Mouse (Mus musculus) colon, adult 2 months (tissue): ENCODE measurements around the gene Dedd. TPM values are rescaled to one million over a fixed set of nuclear protein-coding genes. Genes with fewer than 3 reads are reported as not detected.

ENCODE experiments used
- polyA plus RNA-seq: library from polyadenylated mRNA; depleted of rRNA; stranded (reverse); fragments of >200 nt; gene quantifications from 2 replicates; pipeline ENCODE4 v1.2.3, GENCODE M21; 2012; rRNA removed

The Dedd gene
- 49.2 and 53.1 TPM in 2 replicates for polyA plus RNA-seq

DNA sequence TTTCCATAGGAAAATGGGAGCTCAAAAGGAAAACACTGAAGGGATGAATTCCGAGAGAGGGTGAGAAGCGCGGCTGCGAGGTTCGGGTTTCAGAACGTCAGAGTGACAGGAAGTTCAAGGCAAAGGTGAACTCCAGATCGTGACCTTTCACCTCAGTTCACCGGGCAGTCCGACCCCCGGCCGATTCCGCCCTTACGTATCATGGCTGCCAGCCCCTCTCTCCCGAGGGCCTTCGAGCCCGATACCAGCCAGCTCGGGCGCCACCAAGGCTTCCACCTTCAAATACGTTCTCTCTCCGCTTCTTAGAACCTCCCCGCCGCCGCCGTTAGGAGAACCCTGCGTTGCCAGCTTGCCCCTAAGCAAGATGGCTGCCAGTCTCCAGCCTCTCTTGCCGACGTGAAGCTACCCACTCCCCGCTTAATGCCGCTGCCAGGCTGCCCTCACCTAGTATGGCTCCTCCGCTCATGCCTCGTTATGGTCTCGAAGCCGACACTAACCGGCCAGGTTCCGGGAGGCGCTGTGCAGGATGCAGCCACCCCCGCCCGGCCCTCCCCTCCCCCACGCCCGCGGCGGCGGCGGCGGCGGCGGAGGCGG, at the start of gene Dedd:
Gene Dedd, plus strand, starts transcription at position 307 of the 594 bp plus-strand sequence.

GRCm38 (mm10) chr1:171280916-171281527, 47.9 kb upstream of the Dedd start, which contains the start of gene Ppox:
Ppox (minus strand) TSS chr1:171281186.

GRCm38 (mm10) chr1:171287136-171288081, 41.5 kb upstream of the Dedd start, which contains the start of gene Usp21:
Usp21 (minus strand) TSS chr1:171287991.

DNA sequence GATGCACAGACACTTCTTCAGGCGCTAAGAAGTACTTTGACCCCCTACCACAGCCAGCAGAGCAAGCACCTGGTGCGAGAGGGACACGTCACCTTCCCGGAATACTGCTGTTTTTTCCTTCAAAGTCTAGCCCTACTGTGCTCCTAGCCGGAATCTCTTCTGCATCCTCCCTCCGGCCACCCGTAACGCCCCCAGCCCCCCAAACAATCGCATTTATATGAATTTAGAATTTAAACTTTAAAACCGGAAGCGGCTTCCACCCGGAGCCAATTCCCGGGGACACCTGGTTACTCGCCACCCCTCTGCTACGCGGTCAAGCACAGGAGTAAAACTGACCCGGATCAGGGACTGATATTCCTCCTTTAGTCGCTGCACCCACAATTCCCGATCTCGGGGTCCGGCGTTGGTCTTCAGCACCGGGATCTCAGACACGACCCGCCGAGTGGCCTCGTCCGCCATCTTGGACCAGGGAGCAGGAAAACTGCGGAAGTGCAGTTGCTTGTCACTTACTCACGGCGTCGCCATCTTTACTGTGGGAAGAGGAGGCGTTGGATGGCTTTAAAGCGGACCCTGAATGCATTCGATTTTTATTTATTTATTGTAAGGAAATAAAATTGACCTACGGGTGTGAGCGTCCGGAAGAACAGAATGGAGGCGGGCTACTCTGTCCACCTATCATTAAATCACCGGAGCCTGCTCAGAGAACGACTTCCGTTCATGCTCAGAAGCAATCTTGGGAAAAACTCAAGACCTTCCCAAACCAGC, 34.5 kb upstream of the Dedd start, which contains the start of gene Ufc1:
Gene Ufc1, minus strand, starts transcription at position 727 of the 765 bp plus-strand sequence.

GRCm38 (mm10) chr1:171345225-171346094, 16.5 kb downstream of the Dedd start, which contains the start of the genes Nit1 and Pfdn2:
Nit1 (minus strand) TSS chr1:171345646.
Pfdn2 (plus strand) TSS chr1:171345670.

DNA sequence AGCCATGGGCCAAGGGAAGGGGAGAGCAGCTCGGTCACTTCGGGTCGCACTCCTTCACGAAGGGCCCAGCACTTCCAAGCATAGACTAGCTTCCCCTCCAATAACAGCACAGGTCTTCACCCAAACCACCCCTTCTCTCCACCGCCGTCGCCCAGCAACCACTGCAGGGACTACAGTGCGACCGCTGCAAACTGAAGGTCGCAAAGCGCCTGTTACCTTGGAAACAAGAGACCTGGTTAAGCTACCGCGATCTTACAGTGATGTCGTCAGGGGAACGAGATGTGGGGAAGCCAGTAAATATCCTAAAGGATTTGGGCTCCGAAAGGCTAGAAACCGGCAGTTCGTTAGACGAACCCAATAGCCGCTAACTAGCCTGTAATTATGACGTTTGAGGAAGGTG, 31.7 kb downstream of the Dedd start, which contains the start of gene Klhdc9:
Gene Klhdc9, minus strand, starts transcription at position 143 of the 400 bp plus-strand sequence.

GRCm38 (mm10) chr1:171369845-171370556, 41.1 kb downstream of the Dedd start, which contains the start of gene Nectin4:
Nectin4 (plus strand) TSS chr1:171370099.

DNA sequence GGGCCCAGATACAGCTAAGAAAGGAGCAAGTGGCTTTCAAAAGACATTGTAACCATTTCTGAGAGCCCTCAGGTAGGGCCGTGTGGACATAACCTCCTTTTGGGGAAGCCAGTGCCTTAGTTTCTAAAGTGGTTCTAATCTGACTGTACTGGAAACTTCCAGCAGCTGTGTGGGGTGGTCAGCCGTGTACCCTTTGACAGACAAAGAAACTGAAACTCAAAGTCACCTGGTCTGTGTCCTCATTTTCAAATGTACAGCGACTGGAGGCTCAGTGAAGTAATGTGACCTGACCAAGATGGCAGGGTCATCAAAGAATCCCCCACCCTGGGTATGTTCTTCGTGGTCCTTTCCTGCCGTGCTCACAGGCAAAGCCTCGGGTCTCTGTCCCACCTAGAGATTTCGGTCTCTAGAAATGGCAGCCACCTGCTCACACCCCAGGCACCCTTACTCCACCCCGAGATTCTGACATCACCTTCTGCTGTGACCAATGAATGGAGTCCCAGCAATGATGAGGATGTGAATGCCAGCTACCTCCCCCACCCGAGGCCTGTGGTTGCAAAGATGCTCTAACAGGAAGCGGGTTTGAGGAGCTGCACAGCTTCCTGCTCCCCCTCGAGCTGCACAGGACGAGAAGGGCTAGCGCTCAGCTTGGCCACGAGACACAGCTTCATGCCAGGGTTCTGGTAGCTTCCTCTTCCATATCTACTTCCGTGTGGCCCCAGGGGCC, 59.6 kb downstream of the Dedd start, which contains the start of gene Arhgap30:
Gene Arhgap30, plus strand, starts transcription at position 579 of the 727 bp plus-strand sequence.

Other genes with a start within 250 kb of the Dedd start
- gene Cfap126, start 215.2 kb upstream of the Dedd start, polyA plus RNA-seq, result 1.2 and 1.7 TPM in 2 replicates
- 205 and 248 TPM in 2 replicates for gene Sdhc, start 178.5 kb upstream of the Dedd start, polyA plus RNA-seq
- gene Mpz, start 178.4 kb upstream of the Dedd start, polyA plus RNA-seq, result 0.91 and 1.0 TPM in 2 replicates
- gene Pcp4l1, start 132.9 kb upstream of the Dedd start, polyA plus RNA-seq, result 42.0 and 71.2 TPM in 2 replicates
- gene Nr1i3, start 115.2 kb upstream of the Dedd start, polyA plus RNA-seq, result 2.3 and 2.4 TPM in 2 replicates
- gene Tomm40l, start 106.6 kb upstream of the Dedd start, polyA plus RNA-seq, result 35.4 and 39.0 TPM in 2 replicates
- gene Apoa2, start 104.1 kb upstream of the Dedd start, polyA plus RNA-seq, result 0.64 and 3.6 TPM in 2 replicates
- gene Fcer1g, start 94.8 kb upstream of the Dedd start, polyA plus RNA-seq, result 34.3 and 37.0 TPM in 2 replicates
- 4.7 TPM in 2 replicates for gene Adamts4, start 78.7 kb upstream of the Dedd start, polyA plus RNA-seq
- gene Ndufs2, start 77.8 kb upstream of the Dedd start, polyA plus RNA-seq, result 134 and 158 TPM in 2 replicates
- 75.9 and 85.5 TPM in 2 replicates for gene B4galt3, start 58.8 kb upstream of the Dedd start, polyA plus RNA-seq
- gene Ppox, start 48.0 kb upstream of the Dedd start, polyA plus RNA-seq, result 31.9 and 36.7 TPM in 2 replicates
- gene Usp21, start 41.2 kb upstream of the Dedd start, polyA plus RNA-seq, result 41.4 and 43.3 TPM in 2 replicates
- gene Ufc1, start 34.1 kb upstream of the Dedd start, polyA plus RNA-seq, result 23.2 and 26.3 TPM in 2 replicates
- gene Nit1, start 16.5 kb downstream of the Dedd start, polyA plus RNA-seq, result 62.5 and 68.1 TPM in 2 replicates
- gene Pfdn2, start 16.5 kb downstream of the Dedd start, polyA plus RNA-seq, result 2.3 and 5.7 TPM in 2 replicates
- gene Klhdc9, start 31.7 kb downstream of the Dedd start, polyA plus RNA-seq, result 1.0 and 2.1 TPM in 2 replicates
- 2.6 and 3.2 TPM in 2 replicates for gene Nectin4, start 41.0 kb downstream of the Dedd start, polyA plus RNA-seq
- 3.7 and 4.7 TPM in 2 replicates for gene Arhgap30, start 59.8 kb downstream of the Dedd start, polyA plus RNA-seq
- gene Usf1, start 82.2 kb downstream of the Dedd start, polyA plus RNA-seq, result 85.2 and 90.3 TPM in 2 replicates
- gene Tstd1, start 89.7 kb downstream of the Dedd start, polyA plus RNA-seq, result 463 and 469 TPM in 2 replicates
- gene F11r, start 108.4 kb downstream of the Dedd start, polyA plus RNA-seq, result 108 and 134 TPM in 2 replicates
- gene Alyref2, start 174.3 kb downstream of the Dedd start, polyA plus RNA-seq, result 5.3 and 5.4 TPM in 2 replicates
- 1.2 and 6.0 TPM in 2 replicates for gene Itln1, start 206.1 kb downstream of the Dedd start, polyA plus RNA-seq
- 0.22 and 0.23 TPM in 2 replicates for gene Cd244a, start 230.0 kb downstream of the Dedd start, polyA plus RNA-seq